Mouse (Mus musculus): ENCODE measurements around the gene Gm10220. TPM values are rescaled to one million over a fixed set of nuclear protein-coding genes. Genes with fewer than 3 reads are reported as not detected.
"Not testable (repeated sequence)": the region's sequence is repeated elsewhere in the genome, so short reads cannot be mapped to it uniquely, and the experiment has no call there.

Gene Gm10220
- 0.10 and 0.24 TPM in 2 replicates for polyA plus RNA-seq (2014; fragmentation: Nextera tagmentation; extraction: Ambion mirVana)

GRCm38 (mm10) chr5:26121321-26121720 lies at the start of gene Gm10220:
Gm10220 (minus strand) TSS chr5:26121421.
- ATAC-seq (ENCODE audit: low read depth); H3K9me3 ChIP-seq (ENCODE audit: control insufficient read depth, low read length); H3K9ac ChIP-seq (ENCODE audit: low read depth, low read length); H3K27ac ChIP-seq (replicated peaks; ENCODE audit: low read depth, low read length); DNase-seq (ENCODE audit: low spot score); H3K4me1 ChIP-seq (ENCODE audit: control insufficient read depth, insufficient read depth, low read length); H3K27me3 ChIP-seq (replicated peaks; ENCODE audit: control insufficient read depth, insufficient read depth, low read length); H3K4me2 ChIP-seq (ENCODE audit: low read depth, low read length); H3K36me3 ChIP-seq (ENCODE audit: control insufficient read depth, insufficient read depth, low read length); H3K4me3 ChIP-seq (ENCODE audit: low read depth, low read length): not testable (repeated sequence)
- no CpG with 5 or more reads among the region's 3 CpGs for WGBS

GRCm38 (mm10) chr5:26169855-26170254 lies 48.6 kb upstream of the Gm10220 start:
- DNase-seq (ENCODE audit: low spot score): no peak

GRCm38 (mm10) chr5:26165791-26166165 lies 44.6 kb upstream of the Gm10220 start:
- Histone ChIP-seq H3K4me3 (ENCODE audit: low read depth, low read length) (no peak overlapping the region), H3K4me2 (ENCODE audit: low read depth, low read length) (no peak overlapping the region), H3K9ac (ENCODE audit: low read depth, low read length) (no peak overlapping the region), H3K27me3 (replicated peaks; ENCODE audit: control insufficient read depth, insufficient read depth, low read length) (no peaks in the 10 kb centered on the region), H3K4me1 (ENCODE audit: control insufficient read depth, insufficient read depth, low read length) (no peaks in the 10 kb centered on the region), H3K27ac (replicated peaks; ENCODE audit: low read depth, low read length) (no peak overlapping the region), H3K36me3 (ENCODE audit: control insufficient read depth, insufficient read depth, low read length) (no peaks in the 10 kb centered on the region), H3K9me3 (ENCODE audit: control insufficient read depth, low read length) (no peaks in the 10 kb centered on the region)
- WGBS: 96% methylated on average over 5 of the region's 5 CpGs
- DNase-seq (ENCODE audit: low spot score): no peak
- no peak for ATAC-seq (ENCODE audit: low read depth)

More at GRCm38 (mm10) chr5:26169855-26170254, 48.6 kb upstream of the Gm10220 start:
- no peak overlapping the region for H3K9ac ChIP-seq (ENCODE audit: low read depth, low read length)
- H3K36me3 ChIP-seq (ENCODE audit: control insufficient read depth, insufficient read depth, low read length): no peaks in the 10 kb centered on the region
- H3K27me3 ChIP-seq (replicated peaks; ENCODE audit: control insufficient read depth, insufficient read depth, low read length): no peaks in the 10 kb centered on the region
- H3K4me3 ChIP-seq (ENCODE audit: low read depth, low read length): no peak overlapping the region
- no peaks in the 10 kb centered on the region for H3K9me3 ChIP-seq (ENCODE audit: control insufficient read depth, low read length)
- no peak overlapping the region for H3K4me2 ChIP-seq (ENCODE audit: low read depth, low read length)
- no peak for ATAC-seq (ENCODE audit: low read depth)
- no peaks in the 10 kb centered on the region for H3K4me1 ChIP-seq (ENCODE audit: control insufficient read depth, insufficient read depth, low read length)
- H3K27ac ChIP-seq (replicated peaks; ENCODE audit: low read depth, low read length): no peak overlapping the region
- WGBS: 67% methylated on average over 1 of the region's 1 CpGs

- H3K4me1 ChIP-seq (ENCODE audit: control insufficient read depth, insufficient read depth, low read length): no peaks in the 10 kb centered on the region
- WGBS: 74% methylated on average over 8 of the region's 8 CpGs
- H3K9ac ChIP-seq (ENCODE audit: low read depth, low read length): no peak overlapping the region
- no peak overlapping the region for H3K4me2 ChIP-seq (ENCODE audit: low read depth, low read length)
- no peak overlapping the region for H3K4me3 ChIP-seq (ENCODE audit: low read depth, low read length)
- ATAC-seq (ENCODE audit: low read depth) (no peak), DNase-seq (ENCODE audit: low spot score) (no peak)
- H3K27me3 ChIP-seq (replicated peaks; ENCODE audit: control insufficient read depth, insufficient read depth, low read length): no peaks in the 10 kb centered on the region
- H3K27ac ChIP-seq (replicated peaks; ENCODE audit: low read depth, low read length): no peak overlapping the region
- no peaks in the 10 kb centered on the region for H3K36me3 ChIP-seq (ENCODE audit: control insufficient read depth, insufficient read depth, low read length)
- no peaks in the 10 kb centered on the region for H3K9me3 ChIP-seq (ENCODE audit: control insufficient read depth, low read length)
These were observed 44.0 kb upstream of the Gm10220 start for GRCm38 (mm10) chr5:26165036-26165790.

DNA sequence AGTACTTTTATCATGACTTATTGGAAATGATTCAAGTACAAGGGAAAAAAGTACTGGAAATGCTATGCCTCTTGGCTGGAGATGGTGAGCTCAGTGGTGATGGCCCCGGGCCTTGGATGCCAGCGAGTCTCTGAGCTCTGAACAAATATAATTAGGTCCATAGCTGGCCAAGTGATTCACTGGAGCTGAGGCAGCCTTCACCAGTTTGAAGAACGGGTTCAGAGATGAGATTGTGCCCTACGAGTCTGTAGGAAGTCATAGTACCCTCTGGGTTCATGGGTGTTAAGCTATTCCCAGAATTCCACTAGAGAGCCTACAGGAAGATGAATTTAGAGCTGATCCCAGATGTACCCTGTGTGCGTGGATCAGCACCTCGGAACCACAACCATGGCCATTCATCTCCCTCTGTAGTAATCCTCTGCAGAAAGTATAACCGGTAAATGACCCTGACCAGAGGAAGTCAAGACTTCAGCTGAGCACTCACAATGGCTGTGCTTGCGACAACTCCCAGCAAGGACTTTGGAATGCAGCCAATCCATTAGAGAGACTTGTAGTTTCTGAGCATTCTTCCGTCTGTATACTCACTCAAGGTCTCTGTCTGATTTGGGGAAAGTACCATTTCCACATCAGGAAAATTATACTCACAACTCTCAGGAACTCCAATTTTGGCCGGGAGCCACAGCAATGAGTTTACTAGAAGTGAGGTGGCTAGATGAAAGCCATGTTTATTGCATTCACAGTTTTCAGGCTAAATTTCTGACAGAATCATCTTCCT lies 36.4 kb upstream of the Gm10220 start:
- Histone ChIP-seq H3K4me3 (ENCODE audit: low read depth, low read length) (no peak overlapping the region), H3K9me3 (ENCODE audit: control insufficient read depth, low read length) (no peaks in the 10 kb centered on the region), H3K4me1 (ENCODE audit: control insufficient read depth, insufficient read depth, low read length) (no peaks in the 10 kb centered on the region), H3K27ac (replicated peaks; ENCODE audit: low read depth, low read length) (no peak overlapping the region), H3K9ac (ENCODE audit: low read depth, low read length) (no peak overlapping the region), H3K36me3 (ENCODE audit: control insufficient read depth, insufficient read depth, low read length) (no peaks in the 10 kb centered on the region), H3K4me2 (ENCODE audit: low read depth, low read length) (no peak overlapping the region), H3K27me3 (replicated peaks; ENCODE audit: control insufficient read depth, insufficient read depth, low read length) (no peaks in the 10 kb centered on the region)
- DNase-seq (ENCODE audit: low spot score) (peak; percentile 8), ATAC-seq (ENCODE audit: low read depth) (no peak)
- 79% methylated on average over 10 of the region's 10 CpGs for WGBS

- no peaks in the 10 kb centered on the region for H3K27me3 ChIP-seq (replicated peaks; ENCODE audit: control insufficient read depth, insufficient read depth, low read length)
- no peaks in the 10 kb centered on the region for H3K36me3 ChIP-seq (ENCODE audit: control insufficient read depth, insufficient read depth, low read length)
- H3K9ac ChIP-seq (ENCODE audit: low read depth, low read length): no peak overlapping the region
- WGBS: 88% methylated on average over 6 of the region's 6 CpGs
- DNase-seq (ENCODE audit: low spot score) (no peak), ATAC-seq (ENCODE audit: low read depth) (no peak)
- no peak overlapping the region for H3K4me3 ChIP-seq (ENCODE audit: low read depth, low read length)
- H3K27ac ChIP-seq (replicated peaks; ENCODE audit: low read depth, low read length): no peak overlapping the region
- H3K4me1 ChIP-seq (ENCODE audit: control insufficient read depth, insufficient read depth, low read length): no peaks in the 10 kb centered on the region
- H3K4me2 ChIP-seq (ENCODE audit: low read depth, low read length): no peak overlapping the region
- no peaks in the 10 kb centered on the region for H3K9me3 ChIP-seq (ENCODE audit: control insufficient read depth, low read length)
These were observed 21.7 kb upstream of the Gm10220 start for GRCm38 (mm10) chr5:26142891-26143290.

DNA sequence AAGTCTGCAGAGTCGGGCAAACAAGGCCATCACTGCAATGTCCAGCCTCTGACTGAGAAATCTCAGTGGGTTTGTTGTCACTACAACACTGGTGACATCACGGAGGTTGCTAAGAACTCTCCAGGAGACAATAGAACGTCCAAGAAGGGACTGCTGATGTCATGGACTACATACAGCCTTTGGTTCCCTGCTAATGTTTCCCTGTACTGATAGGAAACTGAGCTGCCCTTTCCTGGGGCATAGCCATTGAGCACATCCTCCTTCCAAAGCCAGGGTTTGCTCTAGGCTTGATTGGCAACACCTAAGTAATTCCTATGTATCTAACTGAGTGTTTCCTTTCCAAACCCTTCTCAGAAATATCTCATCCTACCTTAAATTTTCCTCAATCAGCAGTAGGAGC lies 16.0 kb downstream of the Gm10220 start, which contains the start of gene 5031410I06Rik:
Gene 5031410I06Rik (minus strand): TSS at position 101 of the 400 bp plus-strand sequence.
- not testable (repeated sequence) for H3K9ac ChIP-seq (ENCODE audit: low read depth, low read length); H3K4me2 ChIP-seq (ENCODE audit: low read depth, low read length); H3K36me3 ChIP-seq (ENCODE audit: control insufficient read depth, insufficient read depth, low read length); H3K4me3 ChIP-seq (ENCODE audit: low read depth, low read length); H3K27ac ChIP-seq (replicated peaks; ENCODE audit: low read depth, low read length); H3K9me3 ChIP-seq (ENCODE audit: control insufficient read depth, low read length); DNase-seq (ENCODE audit: low spot score); H3K27me3 ChIP-seq (replicated peaks; ENCODE audit: control insufficient read depth, insufficient read depth, low read length); H3K4me1 ChIP-seq (ENCODE audit: control insufficient read depth, insufficient read depth, low read length); ATAC-seq (ENCODE audit: low read depth)
- no CpG with 5 or more reads among the region's 3 CpGs for WGBS

GRCm38 (mm10) chr5:26089191-26089590 lies 32.0 kb downstream of the Gm10220 start, which contains the start of gene Gm10471:
Gm10471 (minus strand) TSS chr5:26089291.
- not testable (repeated sequence) for H3K9me3 ChIP-seq (ENCODE audit: control insufficient read depth, low read length); H3K4me1 ChIP-seq (ENCODE audit: control insufficient read depth, insufficient read depth, low read length); ATAC-seq (ENCODE audit: low read depth); H3K9ac ChIP-seq (ENCODE audit: low read depth, low read length); H3K27me3 ChIP-seq (replicated peaks; ENCODE audit: control insufficient read depth, insufficient read depth, low read length); H3K27ac ChIP-seq (replicated peaks; ENCODE audit: low read depth, low read length); H3K4me3 ChIP-seq (ENCODE audit: low read depth, low read length); H3K4me2 ChIP-seq (ENCODE audit: low read depth, low read length); DNase-seq (ENCODE audit: low spot score); H3K36me3 ChIP-seq (ENCODE audit: control insufficient read depth, insufficient read depth, low read length)
- WGBS: 61% methylated on average over 1 of the region's 1 CpGs
